Mouse (Mus musculus): ENCODE measurements around the gene Bloc1s6. TPM values are rescaled to one million over a fixed set of nuclear protein-coding genes. Genes with fewer than 3 reads are reported as not detected.

The Bloc1s6 gene
- total RNA-seq (2017), result 23.2 and 33.4 TPM in 2 replicates

DNA sequence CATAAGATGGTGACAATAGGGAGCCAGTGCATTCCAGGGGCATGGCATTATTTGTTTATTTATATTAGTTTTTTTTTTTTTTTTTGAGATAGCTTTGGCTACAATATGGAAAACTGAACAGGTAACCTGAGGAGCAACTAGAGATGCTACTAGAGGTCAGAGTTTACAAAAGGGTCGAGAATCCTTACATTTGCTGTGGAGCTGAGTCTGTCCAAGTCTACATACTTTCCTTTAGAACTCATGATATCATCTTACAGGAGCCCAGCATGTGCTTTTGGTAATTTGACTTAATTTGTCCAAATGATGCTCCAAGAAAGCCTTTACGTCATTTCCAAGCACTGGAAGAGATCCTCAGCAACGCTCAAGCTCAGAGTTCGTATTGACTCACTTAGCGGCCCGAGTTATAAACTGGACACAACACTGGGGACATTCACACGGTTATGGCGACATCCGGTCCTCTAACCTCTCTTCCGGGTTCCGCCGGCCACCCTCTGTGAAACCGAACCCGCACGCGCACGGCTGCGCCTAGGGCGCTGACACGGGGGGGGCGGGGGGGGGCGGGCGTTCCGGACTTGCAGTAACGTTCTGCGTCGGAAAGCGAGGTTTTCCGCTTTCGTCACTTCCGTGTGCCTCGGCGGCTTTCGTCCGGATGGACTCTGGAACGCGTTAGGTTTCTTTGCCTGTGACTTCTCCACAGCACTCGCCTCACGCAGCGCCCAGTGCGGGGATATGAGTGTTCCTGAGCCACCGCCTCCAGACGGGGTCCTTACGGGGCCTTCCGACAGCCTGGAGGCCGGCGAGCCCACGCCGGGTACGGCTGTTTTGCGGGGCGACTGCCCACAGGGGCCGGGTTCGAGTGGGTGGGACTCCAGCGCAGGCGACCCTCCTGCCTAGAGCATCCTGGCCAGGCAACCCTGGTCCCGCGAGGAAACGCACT is at the start of gene Bloc1s6:
Gene Bloc1s6, plus strand, starts transcription at position 610 of the 937 bp plus-strand sequence.
- peak; percentile 95 for ATAC-seq (ENCODE audit: extremely low read depth, insufficient number of reproducible peaks, low FRiP score, poor library complexity, severe bottlenecking)

DNA sequence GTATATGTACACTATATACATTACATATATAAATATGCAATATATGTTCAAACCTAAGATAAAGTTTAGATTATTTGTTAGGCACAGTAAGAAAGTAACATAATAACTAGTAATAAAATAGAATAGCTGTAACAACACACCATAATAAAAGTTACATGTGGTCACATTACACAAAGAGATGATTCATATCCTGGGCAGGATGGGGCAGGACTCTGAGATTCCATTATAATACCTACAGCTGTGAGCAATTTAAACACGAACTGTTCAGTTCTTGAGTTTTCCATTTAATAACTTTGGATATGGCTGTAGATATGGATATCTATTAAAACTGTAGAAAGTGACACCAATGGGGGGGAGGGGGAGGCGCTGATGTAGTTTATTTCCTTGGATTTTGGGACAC is 40.8 kb upstream of the Bloc1s6 start:
- ATAC-seq (ENCODE audit: extremely low read depth, insufficient number of reproducible peaks, low FRiP score, poor library complexity, severe bottlenecking), result no peak

DNA sequence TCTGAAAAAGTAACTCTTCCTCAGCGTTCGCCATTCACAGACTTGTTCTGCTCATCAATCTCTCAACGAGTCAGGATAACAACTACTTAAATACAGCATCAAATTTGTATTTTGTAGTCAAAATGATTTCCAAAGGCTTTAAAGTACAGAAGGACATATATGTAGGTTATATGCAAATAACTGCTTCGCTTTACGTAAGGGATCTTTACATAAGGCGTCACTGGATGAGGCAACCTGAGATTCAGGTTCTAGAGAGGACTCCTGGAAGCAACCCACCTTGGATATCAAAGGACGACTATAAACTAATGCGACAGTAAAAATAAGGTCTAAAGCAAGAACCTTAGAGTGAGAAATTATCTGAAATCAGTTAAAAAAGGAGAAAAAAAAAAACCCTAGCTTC is 37.3 kb upstream of the Bloc1s6 start:
- ATAC-seq (ENCODE audit: extremely low read depth, insufficient number of reproducible peaks, low FRiP score, poor library complexity, severe bottlenecking), result no peak

DNA sequence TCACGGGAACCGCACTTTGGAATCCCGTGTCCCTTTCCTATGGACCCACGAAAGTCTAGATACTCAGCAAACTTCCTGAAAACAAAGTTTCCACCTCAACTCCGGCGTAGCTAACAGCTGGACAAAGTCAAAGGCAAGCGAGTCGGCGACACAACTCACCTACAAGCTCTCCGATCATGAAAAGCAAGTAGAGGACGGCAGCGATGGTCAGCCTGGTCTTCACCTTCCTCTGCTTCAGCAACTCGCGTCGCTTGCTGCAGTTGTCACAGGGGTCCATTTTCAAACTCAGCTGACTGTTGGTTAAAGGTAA is 36.5 kb upstream of the Bloc1s6 start:
- ATAC-seq (ENCODE audit: extremely low read depth, insufficient number of reproducible peaks, low FRiP score, poor library complexity, severe bottlenecking), result 0 out of 2 replicates have a peak, but pooled peaks have one; percentile 6

DNA sequence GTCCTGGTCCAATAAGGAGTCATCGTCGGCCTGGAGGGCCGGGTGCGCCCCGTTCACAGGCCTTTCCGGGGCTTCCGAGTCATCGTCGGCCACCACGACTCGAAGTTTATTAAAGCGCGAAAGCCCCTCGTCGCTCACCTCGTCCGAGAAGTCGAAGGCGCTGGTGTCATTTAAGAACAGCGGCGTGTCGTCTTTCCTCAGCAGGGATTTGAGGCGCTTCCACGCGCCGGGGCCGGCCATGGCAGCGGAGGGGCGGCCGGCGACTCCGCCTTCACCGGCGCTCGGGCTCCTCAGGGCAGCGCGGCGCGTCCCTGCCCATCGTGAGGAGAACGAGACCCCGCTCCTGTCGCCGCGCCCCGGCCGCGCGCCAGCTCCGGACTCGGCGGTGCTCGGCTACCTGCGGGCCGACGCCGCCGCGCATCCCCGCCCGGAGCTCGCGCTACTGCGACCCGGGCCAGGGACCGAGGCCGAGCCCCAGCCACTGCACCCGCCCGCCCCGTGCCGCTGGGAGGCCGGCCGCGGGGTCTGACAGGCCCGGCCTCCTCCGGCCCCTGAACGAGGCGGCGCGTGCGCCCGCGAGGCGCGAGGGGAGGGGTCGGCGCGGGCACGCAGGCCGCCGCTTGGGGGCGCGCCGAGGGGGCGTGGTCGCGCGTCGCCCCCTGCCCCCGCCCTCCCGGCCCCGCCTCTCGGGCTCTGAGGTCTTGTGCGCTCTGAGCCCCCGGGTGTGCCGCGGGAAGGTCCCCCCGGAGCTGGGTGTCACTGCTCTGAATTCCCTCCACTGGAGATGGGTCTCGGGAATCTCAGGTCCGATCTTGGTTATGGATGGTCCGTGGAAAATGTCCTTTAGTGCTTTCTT is 35.9 kb upstream of the Bloc1s6 start, which contains the start of gene Slc30a4:
Gene Slc30a4, minus strand, starts transcription at position 483 of the 856 bp plus-strand sequence.
- ATAC-seq (ENCODE audit: extremely low read depth, insufficient number of reproducible peaks, low FRiP score, poor library complexity, severe bottlenecking), result peak; percentile 66

DNA sequence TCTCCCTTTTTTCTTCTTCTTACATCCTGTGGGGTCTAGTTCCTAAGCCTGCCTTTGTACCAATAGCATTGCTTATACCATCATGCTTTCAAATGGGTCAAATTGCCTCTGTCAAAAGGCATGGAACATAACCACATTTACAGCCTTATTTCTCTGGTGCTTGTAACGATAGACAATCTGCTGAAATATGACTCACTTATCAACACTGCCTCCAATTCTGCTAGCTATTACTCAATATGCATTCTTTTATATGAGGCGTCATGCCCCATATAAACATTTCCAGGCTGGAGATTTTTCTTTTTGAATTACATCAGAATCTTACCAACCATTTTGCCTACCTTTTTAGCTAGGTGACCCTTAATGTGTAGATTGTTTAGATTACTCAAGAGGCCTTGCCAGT is 33.7 kb upstream of the Bloc1s6 start:
- no peak for ATAC-seq (ENCODE audit: extremely low read depth, insufficient number of reproducible peaks, low FRiP score, poor library complexity, severe bottlenecking)

DNA sequence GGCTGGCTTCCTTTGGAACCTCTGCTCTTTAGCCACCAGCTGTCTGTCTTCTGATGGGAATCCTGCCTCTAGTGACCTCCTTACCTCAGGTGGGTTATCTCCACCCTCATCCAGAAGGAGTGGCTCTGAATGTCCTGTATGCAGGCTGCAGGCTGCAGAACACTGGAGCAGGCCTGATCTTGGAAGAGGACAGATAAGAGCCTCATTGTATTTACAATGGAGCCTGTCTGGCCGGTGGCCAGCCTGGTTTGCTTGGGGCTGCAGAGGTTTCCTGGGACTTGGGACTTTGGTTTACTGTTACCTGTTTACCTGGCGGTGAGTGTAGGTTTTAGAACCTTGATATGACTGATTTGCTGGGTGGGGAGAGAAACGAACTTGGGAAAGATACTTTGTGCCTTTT is 30.2 kb upstream of the Bloc1s6 start:
- ATAC-seq (ENCODE audit: extremely low read depth, insufficient number of reproducible peaks, low FRiP score, poor library complexity, severe bottlenecking), result no peak

DNA sequence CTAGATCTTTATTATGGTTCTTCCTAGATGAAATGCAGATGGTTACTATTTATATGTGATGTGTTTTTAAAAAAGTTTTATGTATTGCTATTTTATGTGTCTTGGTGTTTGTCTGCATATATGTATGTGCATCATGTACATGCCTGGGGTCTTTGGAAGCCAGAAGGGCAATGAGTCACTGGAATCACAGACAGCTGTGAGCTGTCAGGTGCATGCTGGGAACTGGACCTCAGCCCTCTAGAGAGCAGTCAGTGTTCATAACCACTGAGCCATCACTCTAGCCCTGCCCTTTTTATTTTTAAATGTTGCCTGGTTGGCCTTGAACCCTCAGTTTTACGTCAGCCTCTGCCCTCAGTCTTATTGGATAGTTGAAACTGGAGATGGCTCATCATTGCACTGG is 29.1 kb upstream of the Bloc1s6 start:
- no peak for ATAC-seq (ENCODE audit: extremely low read depth, insufficient number of reproducible peaks, low FRiP score, poor library complexity, severe bottlenecking)

DNA sequence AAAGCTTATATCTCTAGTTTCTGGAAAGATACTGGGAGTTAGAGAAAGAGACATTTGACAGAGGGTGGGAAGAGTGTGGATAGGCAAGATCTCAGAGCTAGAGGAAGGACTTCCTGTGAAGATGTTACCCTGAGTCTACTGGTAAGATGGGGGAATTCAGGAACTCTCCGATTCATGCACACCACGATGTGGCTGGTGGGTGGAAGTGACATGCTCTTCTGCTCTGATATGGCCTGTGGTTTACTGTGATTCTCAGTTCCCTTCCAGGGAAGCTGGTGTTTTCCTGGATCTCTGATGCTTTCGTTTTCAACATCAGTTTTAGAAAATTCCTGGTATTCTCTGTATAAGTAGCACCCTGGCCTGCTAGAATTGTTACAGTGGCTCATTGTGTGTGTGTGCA is 26.4 kb upstream of the Bloc1s6 start:
- ATAC-seq (ENCODE audit: extremely low read depth, insufficient number of reproducible peaks, low FRiP score, poor library complexity, severe bottlenecking), result no peak

DNA sequence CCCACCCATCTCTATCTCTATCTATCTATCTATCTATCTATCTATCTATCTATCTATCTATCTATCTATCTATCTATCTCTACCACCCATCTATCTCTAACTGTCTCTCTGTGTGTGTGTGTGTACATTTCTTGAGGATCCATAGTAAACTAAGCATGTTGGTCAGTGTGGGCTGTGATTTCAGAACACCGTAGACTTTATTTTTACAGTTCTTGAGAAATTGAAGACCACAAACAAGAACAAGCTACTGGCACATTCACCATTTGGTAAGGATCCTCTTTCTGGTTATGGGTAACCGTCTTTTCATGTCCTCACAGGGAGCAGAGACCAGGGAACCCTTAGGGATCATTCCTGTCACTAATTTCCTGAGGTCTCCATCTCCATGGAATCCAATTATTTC is 25.5 kb upstream of the Bloc1s6 start:
- no peak for ATAC-seq (ENCODE audit: extremely low read depth, insufficient number of reproducible peaks, low FRiP score, poor library complexity, severe bottlenecking)

DNA sequence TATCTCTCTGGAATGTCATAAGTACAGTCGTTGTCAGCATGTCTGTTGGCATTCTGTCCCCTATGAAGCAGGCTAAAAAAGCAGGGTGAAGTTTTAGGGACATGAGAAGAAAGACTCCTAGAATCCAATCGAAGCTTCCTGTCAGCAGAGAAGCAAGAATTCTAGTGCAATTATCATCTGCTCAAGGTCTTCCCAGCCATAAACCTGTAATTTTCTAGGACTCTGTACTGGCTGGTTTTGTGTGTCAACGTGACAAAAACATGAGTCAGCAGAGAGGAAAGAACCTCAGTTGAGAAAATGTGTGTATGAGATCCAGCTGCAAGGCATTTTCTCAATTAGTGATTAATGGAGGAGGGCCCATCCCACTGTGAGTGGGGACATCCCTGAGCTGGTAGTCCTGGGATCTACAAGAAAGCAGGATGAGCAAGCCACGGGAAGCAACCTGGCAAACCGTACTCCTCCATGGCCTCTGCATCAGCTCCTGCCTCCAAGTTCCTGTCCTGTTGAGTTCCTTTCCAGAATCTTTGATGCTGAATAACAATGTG is 23.1 kb upstream of the Bloc1s6 start:
- no peak for ATAC-seq (ENCODE audit: extremely low read depth, insufficient number of reproducible peaks, low FRiP score, poor library complexity, severe bottlenecking)

DNA sequence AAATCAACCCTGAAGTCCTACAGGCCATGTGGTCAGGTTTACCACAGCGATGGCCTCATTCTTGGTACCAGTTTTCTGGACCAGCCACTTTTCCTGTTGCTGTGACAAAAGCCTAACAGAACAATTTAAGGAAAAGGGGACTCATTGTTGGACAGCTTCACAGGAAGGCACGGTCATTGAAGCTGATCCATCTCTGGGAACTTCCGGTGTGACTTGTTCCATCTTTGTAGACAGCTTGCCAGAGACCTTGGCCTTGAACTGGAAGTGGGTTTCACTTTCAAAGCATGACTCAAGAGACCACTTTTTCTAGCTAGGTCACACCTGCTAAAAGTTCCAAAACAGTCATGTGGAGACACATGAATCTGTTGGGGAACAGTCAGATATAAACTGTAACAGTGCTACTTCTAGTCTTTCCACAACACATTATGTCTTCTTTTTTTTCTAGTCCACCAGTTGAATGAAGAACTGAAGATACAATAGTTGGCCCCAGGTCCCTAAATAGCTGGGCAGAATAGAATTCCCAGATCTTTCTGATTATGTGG is 21.9 kb upstream of the Bloc1s6 start:
- ATAC-seq (ENCODE audit: extremely low read depth, insufficient number of reproducible peaks, low FRiP score, poor library complexity, severe bottlenecking), result no peak

DNA sequence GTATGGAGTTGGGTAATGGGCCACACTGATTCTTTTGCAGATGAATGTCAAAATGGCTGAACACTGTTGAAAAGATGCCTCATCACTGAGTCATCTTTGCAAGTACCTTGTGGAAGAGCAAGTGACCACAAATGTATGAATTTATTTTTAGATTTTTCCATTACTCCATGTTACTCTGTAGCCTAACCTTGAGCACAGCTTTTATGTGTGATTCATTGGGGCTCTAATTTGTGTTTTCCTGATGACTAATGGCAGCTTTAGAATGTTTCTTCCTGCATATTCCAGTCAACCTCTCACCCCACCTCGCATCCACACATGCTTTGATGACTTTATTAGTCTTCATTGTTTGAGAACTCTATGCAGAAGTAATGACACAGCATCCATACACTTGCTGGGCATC is 19.1 kb upstream of the Bloc1s6 start:
- ATAC-seq (ENCODE audit: extremely low read depth, insufficient number of reproducible peaks, low FRiP score, poor library complexity, severe bottlenecking), result no peak

DNA sequence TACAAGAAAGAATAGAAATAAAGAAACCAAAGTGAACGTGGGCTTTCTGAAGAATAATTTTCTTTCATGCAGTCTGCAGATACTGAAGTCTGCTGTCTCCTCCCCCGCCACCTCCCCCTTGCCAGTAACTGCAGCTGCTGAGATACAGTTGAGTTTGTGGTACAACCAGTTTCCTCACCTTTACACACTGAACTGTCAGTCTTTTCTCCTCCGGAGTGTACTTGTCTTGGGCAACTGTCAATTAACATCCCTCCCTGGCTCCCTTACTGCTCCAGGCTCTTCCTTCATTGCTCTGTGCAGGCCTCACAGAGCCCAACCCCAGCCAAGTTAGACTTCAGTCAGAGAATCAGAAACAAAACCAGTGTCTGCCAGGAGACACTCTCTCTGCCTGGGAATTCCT is 17.7 kb upstream of the Bloc1s6 start:
- ATAC-seq (ENCODE audit: extremely low read depth, insufficient number of reproducible peaks, low FRiP score, poor library complexity, severe bottlenecking), result no peak

DNA sequence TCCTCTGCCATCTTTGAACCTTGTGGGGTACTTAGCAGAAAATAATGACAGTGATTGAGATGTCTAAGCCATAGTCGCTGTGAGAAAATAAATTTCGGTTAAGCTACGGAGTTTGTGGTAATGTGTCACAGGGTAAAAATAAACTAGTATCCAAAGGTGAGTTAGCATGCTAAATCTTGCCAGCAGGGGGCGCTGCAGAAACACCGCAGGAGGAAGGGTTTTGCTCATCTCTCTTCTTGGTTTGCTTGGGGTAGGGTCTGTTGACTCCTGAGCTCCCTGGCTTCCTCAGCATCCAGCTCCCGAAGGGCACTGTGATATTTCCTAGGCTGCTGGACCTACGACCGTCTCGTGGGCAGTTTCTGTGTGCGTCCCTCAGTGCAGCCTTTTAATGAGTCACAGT is 12.7 kb upstream of the Bloc1s6 start:
- peak; percentile 64; the same call in 1 of the 2 replicates for ATAC-seq (ENCODE audit: extremely low read depth, insufficient number of reproducible peaks, low FRiP score, poor library complexity, severe bottlenecking)

DNA sequence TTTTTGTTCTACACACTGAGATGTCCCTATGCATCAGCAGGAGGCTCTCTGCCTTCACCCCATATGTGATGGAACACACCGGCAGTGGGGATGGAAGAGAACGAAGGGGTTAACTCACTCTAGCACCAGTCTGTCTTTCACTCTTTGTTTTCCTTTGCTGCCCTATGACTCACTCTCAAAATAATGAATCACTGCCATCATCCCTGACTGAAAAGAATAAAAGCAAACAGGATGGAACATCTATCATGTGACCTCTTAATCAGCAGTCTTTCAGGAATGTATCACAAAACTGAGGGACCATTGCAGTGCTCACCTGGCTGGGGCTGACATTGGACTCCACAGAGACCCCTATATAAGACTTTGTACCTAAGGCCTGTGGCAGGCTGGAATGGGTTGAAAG is 6.8 kb upstream of the Bloc1s6 start:
- no peak for ATAC-seq (ENCODE audit: extremely low read depth, insufficient number of reproducible peaks, low FRiP score, poor library complexity, severe bottlenecking)

DNA sequence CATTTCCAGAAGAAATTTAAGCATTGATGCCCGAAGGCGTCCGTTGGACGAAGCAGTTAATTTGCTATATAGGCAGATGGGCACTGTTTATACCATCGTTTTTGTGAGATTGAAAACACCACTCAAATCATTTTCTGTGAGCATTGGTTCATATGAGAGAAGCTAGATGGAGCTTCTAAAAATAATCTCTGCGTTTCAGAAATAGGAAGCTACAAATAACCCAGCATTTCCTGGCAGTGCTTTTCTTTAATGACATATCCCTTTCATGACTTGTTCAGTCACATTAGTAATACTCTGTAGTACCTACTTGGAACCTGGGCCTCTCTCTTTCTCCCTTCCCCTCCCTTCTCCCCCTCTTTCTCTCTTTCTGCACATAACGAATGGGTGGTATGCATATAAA is 720 bp downstream of the Bloc1s6 start:
- no peak for ATAC-seq (ENCODE audit: extremely low read depth, insufficient number of reproducible peaks, low FRiP score, poor library complexity, severe bottlenecking)

DNA sequence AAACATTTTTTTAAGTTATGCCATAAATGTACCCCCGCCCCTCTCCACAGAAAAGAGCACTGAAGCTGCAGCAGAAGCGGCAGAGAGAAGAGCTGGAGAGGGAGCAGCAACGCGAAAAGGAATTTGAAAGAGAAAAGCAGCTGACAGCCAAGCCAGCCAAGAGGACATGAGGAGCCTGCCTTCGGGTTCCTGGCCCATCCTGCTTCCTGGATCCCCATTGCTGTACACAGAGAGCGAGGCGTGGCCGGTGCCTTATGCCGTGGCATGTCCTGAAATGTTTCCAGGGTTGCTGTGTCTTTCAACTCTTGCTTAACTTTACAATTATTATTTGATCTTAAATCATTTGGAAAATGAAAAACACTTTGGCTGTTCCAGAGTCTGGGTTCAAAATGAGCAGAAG is 8.2 kb downstream of the Bloc1s6 start:
- no peak for ATAC-seq (ENCODE audit: extremely low read depth, insufficient number of reproducible peaks, low FRiP score, poor library complexity, severe bottlenecking)

DNA sequence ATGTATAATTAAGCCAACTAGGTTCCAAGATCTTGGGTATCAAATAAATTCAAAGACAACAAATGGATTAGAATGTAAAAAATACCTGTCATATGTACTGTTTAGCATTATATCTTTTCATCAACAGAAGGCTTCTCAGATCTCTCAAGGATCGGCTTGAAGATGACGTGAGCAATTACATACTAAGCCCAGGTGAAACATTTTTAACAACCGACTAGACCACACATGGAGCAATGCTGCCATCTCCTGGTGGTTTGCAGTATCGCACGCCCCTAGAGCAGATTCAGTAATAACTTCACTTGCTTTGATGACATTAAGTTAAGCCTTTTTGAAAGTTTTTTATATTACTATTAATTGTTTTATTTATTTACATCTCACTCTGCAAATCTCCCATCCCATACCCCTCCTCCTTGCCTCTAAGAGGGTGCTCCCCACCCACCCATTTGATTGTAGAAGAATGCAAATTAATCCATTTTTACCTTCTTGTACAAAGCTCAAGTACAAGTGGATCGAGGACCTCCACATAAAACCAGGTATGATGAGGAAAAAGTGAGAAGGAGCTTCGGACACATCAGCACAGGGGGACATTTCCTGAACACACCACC is 15.5 kb downstream of the Bloc1s6 start:
- ATAC-seq (ENCODE audit: extremely low read depth, insufficient number of reproducible peaks, low FRiP score, poor library complexity, severe bottlenecking), result peak; percentile 98

Data from neutrophil, adult 5-6 weeks (primary cell).